Mouse (Mus musculus): ENCODE data around the gene Parva. TPM values are rescaled to one million over a fixed set of nuclear protein-coding genes. Genes with fewer than 3 reads are reported as not detected.
A peak's percentile ranks its signal among the peaks of the same experiment; 100 is the strongest.

The Parva gene
- polyA plus RNA-seq, 1 experiment from 2014 or later: 50.4 TPM

GRCm38 (mm10) chr7:112527230-112527629 lies 99.9 kb downstream of the Parva start:
- H3K36me3 ChIP-seq (ENCODE audit: control insufficient read depth, insufficient read depth, low read length): no peaks in the 10 kb centered on the region
- no peak overlapping the region for H3K4me2 ChIP-seq (ENCODE audit: low read depth)
- ATAC-seq (ENCODE audit: insufficient read depth, low FRiP score, low TSS enrichment): no peak
- DNase-seq (ENCODE audit: low spot score): no peak
- no peak overlapping the region for H3K27ac ChIP-seq (ENCODE audit: low read depth, low read length)
- no peaks in the 10 kb centered on the region for H3K4me1 ChIP-seq (ENCODE audit: control insufficient read depth, insufficient read depth, low read length)
- no peak overlapping the region for H3K4me3 ChIP-seq (ENCODE audit: low read depth, low read length)
- H3K9me3 ChIP-seq (ENCODE audit: control insufficient read depth, low read length): no peaks in the 10 kb centered on the region
- no peak overlapping the region for H3K9ac ChIP-seq (ENCODE audit: low read length)
- 82% methylated on average over 4 of the region's 4 CpGs for WGBS
- no peaks in the 10 kb centered on the region for H3K27me3 ChIP-seq (ENCODE audit: control insufficient read depth, insufficient read depth, low read length)

DNA sequence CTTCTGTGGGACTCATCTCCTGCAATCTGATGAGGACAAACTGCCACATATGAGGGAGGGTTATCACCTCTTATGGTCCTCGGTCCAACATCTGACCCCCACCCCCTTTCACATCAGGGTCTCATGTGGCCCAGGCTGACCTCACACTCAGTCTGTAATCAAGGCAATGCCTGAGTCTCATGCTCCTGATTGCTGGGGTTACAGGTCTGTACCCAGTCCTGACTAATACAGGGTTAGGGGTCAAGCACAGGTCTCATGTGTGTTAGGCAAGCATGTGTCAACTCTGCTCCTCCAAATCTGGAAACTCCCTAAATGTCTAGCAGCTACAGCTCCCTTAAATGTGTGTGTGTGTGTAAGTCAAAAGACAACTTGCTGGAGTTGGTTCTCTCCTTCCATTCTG lies 100.8 kb downstream of the Parva start:
- Histone ChIP-seq H3K9me3 (ENCODE audit: control insufficient read depth, low read length) (no peaks in the 10 kb centered on the region), H3K36me3 (ENCODE audit: control insufficient read depth, insufficient read depth, low read length) (no peaks in the 10 kb centered on the region), H3K27ac (ENCODE audit: low read depth, low read length) (no peak overlapping the region), H3K4me3 (ENCODE audit: low read depth, low read length) (no peak overlapping the region), H3K4me2 (ENCODE audit: low read depth) (no peak overlapping the region), H3K4me1 (ENCODE audit: control insufficient read depth, insufficient read depth, low read length) (no peaks in the 10 kb centered on the region), H3K27me3 (ENCODE audit: control insufficient read depth, insufficient read depth, low read length) (no peaks in the 10 kb centered on the region), H3K9ac (ENCODE audit: low read length) (no peak overlapping the region)
- DNase-seq (ENCODE audit: low spot score) (no peak), ATAC-seq (ENCODE audit: insufficient read depth, low FRiP score, low TSS enrichment) (no peak)
- WGBS: 87% methylated on average over 1 of the region's 1 CpGs

GRCm38 (mm10) chr7:112528582-112529360 lies 101.5 kb downstream of the Parva start:
- Histone ChIP-seq H3K4me1 (ENCODE audit: control insufficient read depth, insufficient read depth, low read length) (no peaks in the 10 kb centered on the region), H3K9me3 (ENCODE audit: control insufficient read depth, low read length) (no peaks in the 10 kb centered on the region), H3K4me3 (ENCODE audit: low read depth, low read length) (no peak overlapping the region), H3K27me3 (ENCODE audit: control insufficient read depth, insufficient read depth, low read length) (no peaks in the 10 kb centered on the region), H3K9ac (ENCODE audit: low read length) (no peak overlapping the region), H3K4me2 (ENCODE audit: low read depth) (no peak overlapping the region), H3K36me3 (ENCODE audit: control insufficient read depth, insufficient read depth, low read length) (no peaks in the 10 kb centered on the region), H3K27ac (ENCODE audit: low read depth, low read length) (no peak overlapping the region)
- DNase-seq (ENCODE audit: low spot score) (no peak), ATAC-seq (ENCODE audit: insufficient read depth, low FRiP score, low TSS enrichment) (no peak)
- 68% methylated on average over 6 of the region's 6 CpGs for WGBS

DNA sequence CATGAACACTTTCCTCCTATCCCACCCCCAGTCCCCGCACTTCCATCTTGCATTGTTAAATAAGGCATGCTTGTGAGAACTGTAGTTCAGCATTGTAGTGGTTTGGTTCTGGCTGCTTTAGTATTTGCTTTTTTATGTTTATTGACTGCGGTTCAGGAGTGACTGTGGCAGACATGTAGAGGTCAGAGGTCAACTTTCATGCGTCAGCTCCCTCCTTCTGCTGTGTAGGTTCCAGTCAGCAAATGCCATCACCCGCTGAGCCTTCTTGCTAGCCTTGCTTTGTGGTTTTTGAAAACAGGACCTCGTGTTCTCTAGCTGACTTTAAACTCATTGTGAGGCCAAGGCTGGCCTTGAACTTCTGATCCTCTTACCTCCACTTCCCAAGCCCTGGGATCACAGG lies 103.6 kb downstream of the Parva start:
- Histone ChIP-seq H3K4me2 (ENCODE audit: low read depth) (no peak overlapping the region), H3K27ac (ENCODE audit: low read depth, low read length) (no peak overlapping the region), H3K27me3 (ENCODE audit: control insufficient read depth, insufficient read depth, low read length) (no peaks in the 10 kb centered on the region), H3K4me1 (ENCODE audit: control insufficient read depth, insufficient read depth, low read length) (peaks cover 6% of the 10 kb centered on the region), H3K4me3 (ENCODE audit: low read depth, low read length) (no peak overlapping the region), H3K36me3 (ENCODE audit: control insufficient read depth, insufficient read depth, low read length) (no peaks in the 10 kb centered on the region), H3K9ac (ENCODE audit: low read length) (no peak overlapping the region), H3K9me3 (ENCODE audit: control insufficient read depth, low read length) (no peaks in the 10 kb centered on the region)
- DNase-seq (ENCODE audit: low spot score): no peak
- ATAC-seq (ENCODE audit: insufficient read depth, low FRiP score, low TSS enrichment): no peak
- WGBS: 58% methylated on average over 5 of the region's 5 CpGs

DNA sequence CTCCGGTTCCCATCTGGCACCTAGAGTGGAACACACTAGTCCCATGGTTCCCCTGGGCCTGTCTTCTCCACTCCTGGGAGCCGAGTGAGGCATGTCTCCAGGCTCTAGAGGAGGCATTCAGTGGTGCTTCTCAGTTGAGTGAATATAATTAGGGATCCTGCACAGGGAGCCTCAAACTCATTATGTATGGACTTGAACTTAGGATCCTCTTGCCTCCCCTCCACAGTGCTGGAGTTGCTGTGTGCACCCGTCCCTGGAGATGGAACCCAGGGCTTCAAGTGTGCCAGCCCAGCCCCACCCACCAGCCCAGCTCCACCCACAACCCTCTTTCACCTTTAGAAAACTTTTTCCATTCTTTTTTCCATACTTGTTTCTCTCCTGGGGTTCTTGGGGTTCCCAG lies 106.8 kb downstream of the Parva start:
- Histone ChIP-seq H3K4me3 (ENCODE audit: low read depth, low read length) (no peak overlapping the region), H3K4me1 (ENCODE audit: control insufficient read depth, insufficient read depth, low read length) (peaks cover 7% of the 10 kb centered on the region), H3K36me3 (ENCODE audit: control insufficient read depth, insufficient read depth, low read length) (no peaks in the 10 kb centered on the region), H3K9me3 (ENCODE audit: control insufficient read depth, low read length) (no peaks in the 10 kb centered on the region), H3K27ac (ENCODE audit: low read depth, low read length) (no peak overlapping the region), H3K9ac (ENCODE audit: low read length) (no peak overlapping the region), H3K27me3 (ENCODE audit: control insufficient read depth, insufficient read depth, low read length) (no peaks in the 10 kb centered on the region), H3K4me2 (ENCODE audit: low read depth) (no peak overlapping the region)
- DNase-seq (ENCODE audit: low spot score): no peak
- 76% methylated on average over 3 of the region's 3 CpGs for WGBS
- ATAC-seq (ENCODE audit: insufficient read depth, low FRiP score, low TSS enrichment): no peak

- H3K4me1 ChIP-seq (ENCODE audit: control insufficient read depth, insufficient read depth, low read length): peaks cover 7% of the 10 kb centered on the region
- no peak overlapping the region for H3K4me2 ChIP-seq (ENCODE audit: low read depth)
- no peak overlapping the region for H3K4me3 ChIP-seq (ENCODE audit: low read depth, low read length)
- no peaks in the 10 kb centered on the region for H3K27me3 ChIP-seq (ENCODE audit: control insufficient read depth, insufficient read depth, low read length)
- no peaks in the 10 kb centered on the region for H3K36me3 ChIP-seq (ENCODE audit: control insufficient read depth, insufficient read depth, low read length)
- H3K9ac ChIP-seq (ENCODE audit: low read length): peak overlapping the region; percentile 46
- no peak overlapping the region for H3K27ac ChIP-seq (ENCODE audit: low read depth, low read length)
- 12% methylated on average over 16 of the region's 16 CpGs for WGBS
- H3K9me3 ChIP-seq (ENCODE audit: control insufficient read depth, low read length): no peaks in the 10 kb centered on the region
- ATAC-seq (ENCODE audit: insufficient read depth, low FRiP score, low TSS enrichment) (peak; percentile 38; the same call in 1 of the 2 replicates), DNase-seq (ENCODE audit: low spot score) (peak; percentile 56)
Measured at GRCm38 (mm10) chr7:112535408-112535921, 108.2 kb downstream of the Parva start.

DNA sequence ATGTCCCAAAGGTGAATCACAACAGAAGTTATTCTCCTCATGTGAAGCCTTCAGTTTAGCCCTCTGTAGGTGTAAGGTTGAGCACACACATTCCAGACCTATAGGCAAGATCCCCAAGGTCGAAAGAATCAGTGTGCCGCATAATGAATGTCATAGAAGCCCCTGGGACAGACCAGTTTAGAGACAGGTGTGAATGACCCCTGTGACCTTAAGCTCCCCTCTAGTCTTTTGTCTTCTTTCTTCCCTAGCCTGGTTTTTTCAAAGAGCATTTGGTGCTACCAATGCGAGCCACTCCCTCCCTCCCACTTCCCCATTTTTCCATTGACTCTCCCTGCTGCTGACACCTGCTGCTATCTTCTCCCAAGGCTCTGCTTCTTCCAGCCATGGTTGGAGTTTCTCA lies 121.8 kb downstream of the Parva start:
- 69% methylated on average over 3 of the region's 3 CpGs for WGBS
- DNase-seq (ENCODE audit: low spot score) (no peak), ATAC-seq (ENCODE audit: insufficient read depth, low FRiP score, low TSS enrichment) (no peak)
- H3K4me3 ChIP-seq (ENCODE audit: low read depth, low read length): no peak overlapping the region
- no peak overlapping the region for H3K4me2 ChIP-seq (ENCODE audit: low read depth)
- H3K9me3 ChIP-seq (ENCODE audit: control insufficient read depth, low read length): no peaks in the 10 kb centered on the region
- H3K36me3 ChIP-seq (ENCODE audit: control insufficient read depth, insufficient read depth, low read length): peaks cover 2% of the 10 kb centered on the region; the same call in 1 of the 2 replicates
- H3K27me3 ChIP-seq (ENCODE audit: control insufficient read depth, insufficient read depth, low read length): no peaks in the 10 kb centered on the region
- no peaks in the 10 kb centered on the region for H3K4me1 ChIP-seq (ENCODE audit: control insufficient read depth, insufficient read depth, low read length)
- no peak overlapping the region for H3K9ac ChIP-seq (ENCODE audit: low read length)
- no peak overlapping the region for H3K27ac ChIP-seq (ENCODE audit: low read depth, low read length)

GRCm38 (mm10) chr7:112561504-112561903 lies 134.2 kb downstream of the Parva start:
- Histone ChIP-seq H3K27ac (ENCODE audit: low read depth, low read length) (no peak overlapping the region), H3K27me3 (ENCODE audit: control insufficient read depth, insufficient read depth, low read length) (no peaks in the 10 kb centered on the region), H3K36me3 (ENCODE audit: control insufficient read depth, insufficient read depth, low read length) (no peaks in the 10 kb centered on the region), H3K4me3 (ENCODE audit: low read depth, low read length) (no peak overlapping the region), H3K4me1 (ENCODE audit: control insufficient read depth, insufficient read depth, low read length) (no peaks in the 10 kb centered on the region), H3K4me2 (ENCODE audit: low read depth) (no peak overlapping the region), H3K9ac (ENCODE audit: low read length) (no peak overlapping the region), H3K9me3 (ENCODE audit: control insufficient read depth, low read length) (no peaks in the 10 kb centered on the region)
- WGBS: 90% methylated on average over 3 of the region's 3 CpGs
- DNase-seq (ENCODE audit: low spot score) (no peak), ATAC-seq (ENCODE audit: insufficient read depth, low FRiP score, low TSS enrichment) (no peak)

DNA sequence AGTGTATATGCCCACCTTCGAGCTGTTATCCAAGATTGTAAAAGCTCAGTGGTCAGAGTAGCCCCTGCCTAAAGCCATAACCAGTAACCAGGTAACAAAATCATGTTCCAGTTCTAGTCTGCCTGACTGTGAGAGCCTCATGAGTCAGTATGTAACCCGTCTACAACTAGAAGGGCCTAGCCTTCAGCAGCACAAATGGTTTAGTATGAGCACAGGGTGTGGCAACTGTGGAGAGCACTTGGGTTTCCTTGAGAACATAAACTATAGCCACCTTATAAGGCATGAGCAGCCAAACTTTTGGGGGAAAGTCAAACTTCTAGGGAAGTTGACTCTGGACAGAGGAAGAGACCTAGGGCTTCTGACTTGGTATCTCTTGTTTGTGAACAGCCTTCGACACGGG lies 139.7 kb downstream of the Parva start:
- Histone ChIP-seq H3K27me3 (ENCODE audit: control insufficient read depth, insufficient read depth, low read length) (no peaks in the 10 kb centered on the region), H3K4me2 (ENCODE audit: low read depth) (no peak overlapping the region), H3K4me1 (ENCODE audit: control insufficient read depth, insufficient read depth, low read length) (no peaks in the 10 kb centered on the region), H3K27ac (ENCODE audit: low read depth, low read length) (no peak overlapping the region), H3K4me3 (ENCODE audit: low read depth, low read length) (no peak overlapping the region), H3K9me3 (ENCODE audit: control insufficient read depth, low read length) (no peaks in the 10 kb centered on the region), H3K9ac (ENCODE audit: low read length) (no peak overlapping the region), H3K36me3 (ENCODE audit: control insufficient read depth, insufficient read depth, low read length) (no peaks in the 10 kb centered on the region)
- DNase-seq (ENCODE audit: low spot score) (no peak), ATAC-seq (ENCODE audit: insufficient read depth, low FRiP score, low TSS enrichment) (no peak)
- WGBS: 90% methylated on average over 4 of the region's 4 CpGs
